Mouse (Mus musculus): ENCODE data around the gene Olfr124. TPM values are rescaled to one million over a fixed set of nuclear protein-coding genes. Genes with fewer than 3 reads are reported as not detected.

Gene Olfr124
- polyA plus RNA-seq (2014; fragmentation: Illumina TruSeq; extraction: RNeasy Lipid Tissue Mini Kit (QIAGEN cat#74804); ENCODE audit: insufficient read depth, low read depth, low replicate concordance): not detected

DNA sequence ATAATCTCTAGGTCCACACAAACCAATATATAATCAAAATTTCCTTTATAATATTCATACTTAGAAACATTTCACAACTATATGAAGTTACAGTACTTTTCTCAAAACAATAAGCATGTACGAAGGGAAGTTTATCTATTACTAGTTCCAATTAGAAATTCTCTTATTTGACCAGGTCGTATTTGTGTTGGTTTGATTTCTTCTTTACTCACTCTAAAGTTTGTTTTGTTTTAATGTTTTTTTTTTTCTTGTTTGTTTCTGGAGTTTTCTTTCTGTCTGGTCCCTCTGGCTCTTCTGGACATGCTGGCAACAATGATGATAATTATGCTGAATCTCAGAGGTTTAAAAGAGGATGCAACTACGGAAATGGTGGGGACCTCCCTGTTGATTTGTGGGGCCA lies at the start of gene Olfr124:
Olfr124 (plus strand) TSS at position 301 of the 400 bp plus-strand sequence.

DNA sequence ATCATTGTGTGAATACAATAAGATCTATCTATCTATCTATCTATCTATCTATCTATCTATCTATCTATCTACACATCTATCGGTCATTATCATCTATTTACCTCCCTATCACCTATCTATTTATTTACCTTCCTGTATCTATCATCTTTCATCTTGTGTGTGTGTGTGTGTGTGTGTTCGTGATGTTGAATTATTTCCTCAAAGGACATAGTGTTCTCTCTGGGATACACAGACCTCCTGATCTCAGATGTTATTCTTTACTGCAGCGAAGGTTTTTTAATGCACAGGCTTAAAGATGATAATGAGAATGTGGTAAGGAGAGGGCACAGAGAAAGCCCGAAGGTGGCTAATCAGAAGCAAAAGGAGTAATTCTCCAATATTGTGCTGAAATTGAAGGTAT lies 31.4 kb upstream of the Olfr124 start, which contains the start of gene Olfr122:
Olfr122 (plus strand) TSS at position 301 of the 400 bp plus-strand sequence.

DNA sequence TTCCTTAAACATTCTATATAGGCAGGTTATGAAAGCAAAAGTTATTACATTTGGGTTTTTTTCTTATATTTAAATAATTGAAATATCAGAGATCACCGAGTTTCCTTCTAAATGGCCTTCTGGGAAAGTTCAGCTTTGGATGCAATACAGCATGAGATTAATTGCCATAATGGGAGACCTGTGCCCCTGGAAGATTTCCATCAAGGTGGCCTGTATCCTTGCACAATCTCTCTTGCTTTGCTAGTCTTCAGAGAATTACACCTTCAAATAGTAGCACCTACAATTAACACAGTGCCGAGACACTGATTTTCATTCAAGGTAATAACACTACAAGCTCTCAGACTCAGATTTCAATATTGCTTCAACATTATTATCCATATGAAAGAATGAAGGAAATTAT lies 6.5 kb upstream of the Olfr124 start, which contains the start of gene Olfr123:
Olfr123 (plus strand) TSS at position 301 of the 400 bp plus-strand sequence.

DNA sequence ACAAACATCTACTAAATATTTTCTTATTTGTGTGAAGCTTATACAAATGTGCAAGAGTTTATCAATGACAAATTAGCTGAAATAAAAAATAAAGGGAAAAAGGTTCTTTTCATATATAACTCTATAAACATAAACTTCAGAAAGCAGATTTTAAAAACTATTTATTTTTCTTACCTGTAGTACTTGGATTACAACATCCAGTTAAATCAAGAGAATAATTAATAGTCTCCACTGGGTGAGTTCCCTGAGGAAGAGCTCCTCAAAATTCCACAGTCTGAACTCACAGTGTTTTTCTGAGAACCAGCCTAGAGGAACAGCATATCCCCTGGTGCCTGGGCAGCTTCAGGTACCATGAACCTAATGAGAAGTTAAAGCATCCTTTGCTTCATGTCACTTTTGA lies 33.0 kb downstream of the Olfr124 start, which contains the start of gene Olfr125:
Olfr125 (plus strand) TSS at position 301 of the 400 bp plus-strand sequence.

DNA sequence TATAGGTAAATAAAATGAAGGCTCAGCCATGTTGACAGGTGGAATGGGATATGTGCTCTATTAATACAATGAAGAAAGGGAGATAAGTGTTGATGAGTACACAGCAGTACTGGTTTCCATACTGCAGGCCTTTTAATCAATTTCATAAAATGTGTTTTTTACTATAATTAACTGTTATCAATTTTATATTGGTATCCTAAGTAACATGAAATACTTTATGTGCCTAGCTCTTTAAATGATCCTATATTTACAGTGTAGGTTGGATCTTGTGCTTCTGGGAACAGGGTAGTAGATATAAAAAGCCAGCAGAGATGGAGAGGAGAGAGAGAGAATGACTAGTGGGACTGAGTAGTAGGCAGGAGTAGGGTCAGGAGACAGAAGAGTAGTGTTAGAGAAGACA lies 47.5 kb downstream of the Olfr124 start, which contains the start of gene Olfr126:
Olfr126 (plus strand) TSS at position 301 of the 400 bp plus-strand sequence.

Other genes starting within 250 kb of the Olfr124 start
- not detected for gene Olfr112, start 230.4 kb upstream of the Olfr124 start, polyA plus RNA-seq (2014; fragmentation: Illumina TruSeq; extraction: RNeasy Lipid Tissue Mini Kit (QIAGEN cat#74804); ENCODE audit: insufficient read depth, low read depth, low replicate concordance)
- not detected for gene Olfr113, start 222.2 kb upstream of the Olfr124 start, polyA plus RNA-seq (2014; fragmentation: Illumina TruSeq; extraction: RNeasy Lipid Tissue Mini Kit (QIAGEN cat#74804); ENCODE audit: insufficient read depth, low read depth, low replicate concordance)
- gene Olfr114, start 207.1 kb upstream of the Olfr124 start, polyA plus RNA-seq (2014; fragmentation: Illumina TruSeq; extraction: RNeasy Lipid Tissue Mini Kit (QIAGEN cat#74804); ENCODE audit: insufficient read depth, low read depth, low replicate concordance): not detected
- not detected for gene Olfr115, start 172.8 kb upstream of the Olfr124 start, polyA plus RNA-seq (2014; fragmentation: Illumina TruSeq; extraction: RNeasy Lipid Tissue Mini Kit (QIAGEN cat#74804); ENCODE audit: insufficient read depth, low read depth, low replicate concordance)
- gene Olfr116, start 172.7 kb upstream of the Olfr124 start, polyA plus RNA-seq (2014; fragmentation: Illumina TruSeq; extraction: RNeasy Lipid Tissue Mini Kit (QIAGEN cat#74804); ENCODE audit: insufficient read depth, low read depth, low replicate concordance): not detected
- not detected for gene Olfr117, start 136.1 kb upstream of the Olfr124 start, polyA plus RNA-seq (2014; fragmentation: Illumina TruSeq; extraction: RNeasy Lipid Tissue Mini Kit (QIAGEN cat#74804); ENCODE audit: insufficient read depth, low read depth, low replicate concordance)
- not detected for gene Olfr118, start 132.9 kb upstream of the Olfr124 start, polyA plus RNA-seq (2014; fragmentation: Illumina TruSeq; extraction: RNeasy Lipid Tissue Mini Kit (QIAGEN cat#74804); ENCODE audit: insufficient read depth, low read depth, low replicate concordance)
- gene Olfr119, start 103.3 kb upstream of the Olfr124 start, polyA plus RNA-seq (2014; fragmentation: Illumina TruSeq; extraction: RNeasy Lipid Tissue Mini Kit (QIAGEN cat#74804); ENCODE audit: insufficient read depth, low read depth, low replicate concordance): not detected
- gene Olfr120, start 78.1 kb upstream of the Olfr124 start, polyA plus RNA-seq (2014; fragmentation: Illumina TruSeq; extraction: RNeasy Lipid Tissue Mini Kit (QIAGEN cat#74804); ENCODE audit: insufficient read depth, low read depth, low replicate concordance): not detected
- gene Olfr121, start 51.0 kb upstream of the Olfr124 start, polyA plus RNA-seq (2014; fragmentation: Illumina TruSeq; extraction: RNeasy Lipid Tissue Mini Kit (QIAGEN cat#74804); ENCODE audit: insufficient read depth, low read depth, low replicate concordance): not detected
- gene Olfr122, start 31.3 kb upstream of the Olfr124 start, polyA plus RNA-seq (2014; fragmentation: Illumina TruSeq; extraction: RNeasy Lipid Tissue Mini Kit (QIAGEN cat#74804); ENCODE audit: insufficient read depth, low read depth, low replicate concordance): not detected
- gene Olfr123, start 6.4 kb upstream of the Olfr124 start, polyA plus RNA-seq (2014; fragmentation: Illumina TruSeq; extraction: RNeasy Lipid Tissue Mini Kit (QIAGEN cat#74804); ENCODE audit: insufficient read depth, low read depth, low replicate concordance): not detected
- gene Olfr125, start 33.1 kb downstream of the Olfr124 start, polyA plus RNA-seq (2014; fragmentation: Illumina TruSeq; extraction: RNeasy Lipid Tissue Mini Kit (QIAGEN cat#74804); ENCODE audit: insufficient read depth, low read depth, low replicate concordance): not detected
- gene Olfr126, start 47.6 kb downstream of the Olfr124 start, polyA plus RNA-seq (2014; fragmentation: Illumina TruSeq; extraction: RNeasy Lipid Tissue Mini Kit (QIAGEN cat#74804); ENCODE audit: insufficient read depth, low read depth, low replicate concordance): not detected
- gene Olfr127, start 100.5 kb downstream of the Olfr124 start, polyA plus RNA-seq (2014; fragmentation: Illumina TruSeq; extraction: RNeasy Lipid Tissue Mini Kit (QIAGEN cat#74804); ENCODE audit: insufficient read depth, low read depth, low replicate concordance): not detected
- gene Olfr128, start 120.7 kb downstream of the Olfr124 start, polyA plus RNA-seq (2014; fragmentation: Illumina TruSeq; extraction: RNeasy Lipid Tissue Mini Kit (QIAGEN cat#74804); ENCODE audit: insufficient read depth, low read depth, low replicate concordance): not detected
- gene Olfr761, start 153.2 kb downstream of the Olfr124 start, polyA plus RNA-seq (2014; fragmentation: Illumina TruSeq; extraction: RNeasy Lipid Tissue Mini Kit (QIAGEN cat#74804); ENCODE audit: insufficient read depth, low read depth, low replicate concordance): not detected

Measured in lung, adult 10 weeks (tissue).